Mouse (Mus musculus) thymus, adult 2 months (tissue): ENCODE data around the gene Klra4. TPM values are rescaled to one million over a fixed set of nuclear protein-coding genes. Genes with fewer than 3 reads are reported as not detected.
"Not testable (repeated sequence)": the region's sequence is repeated elsewhere in the genome, so short reads cannot be mapped to it uniquely, and the experiment has no call there.

ENCODE experiments used
- DNase-seq: peaks from one replicate; pipeline ENCODE4 v3.0.0; 2021
- H3K27ac ChIP-seq: fragments of 200-500 bp; 2 replicates; pipeline ENCODE4 v1.5.1; 2012; ENCODE audit warnings: low read length, control low read depth; ENCODE audit not compliant: control insufficient read depth, insufficient read depth
- H3K27me3 ChIP-seq: fragments of 200-500 bp; 2 replicates; pipeline ENCODE4 v1.6.1; 2012; ENCODE audit warnings: mild to moderate bottlenecking, low read length, moderate library complexity, mixed read lengths; ENCODE audit not compliant: control insufficient read depth, insufficient read depth
- H3K36me3 ChIP-seq: fragments of 200-500 bp; 2 replicates; pipeline ENCODE4 v1.6.1; 2012; ENCODE audit warnings: mild to moderate bottlenecking, low read length, moderate library complexity; ENCODE audit not compliant: control insufficient read depth, insufficient read depth
- H3K4me1 ChIP-seq: fragments of 200-500 bp; replicated peaks from 2 replicates; pipeline ENCODE4 v1.6.1; 2012; ENCODE audit warnings: low read length; ENCODE audit not compliant: control insufficient read depth, insufficient read depth
- H3K4me3 ChIP-seq: fragments of 200-500 bp; 2 replicates; pipeline ENCODE4 v1.5.1; 2012; ENCODE audit warnings: mild to moderate bottlenecking, low read length, control low read depth, moderate library complexity; ENCODE audit not compliant: control insufficient read depth, insufficient read depth
- CTCF ChIP-seq: fragments of 200-500 bp; IDR thresholded peaks from 2 replicates; pipeline ENCODE4 v1.5.1; 2012; ENCODE audit warnings: mild to moderate bottlenecking, control low read depth, low read length, moderate library complexity, borderline replicate concordance; ENCODE audit not compliant: control insufficient read depth, poor library complexity, insufficient read depth; ENCODE audit errors: extremely low read depth
- POLR2A ChIP-seq: fragments of 200-500 bp; IDR thresholded peaks from 2 replicates; pipeline ENCODE4 v1.6.1; 2012; ENCODE audit warnings: mild to moderate bottlenecking, low read length, control low read depth, moderate library complexity; ENCODE audit not compliant: control insufficient read depth, poor library complexity, insufficient read depth; ENCODE audit errors: extremely low read depth
- WGBS: fragments of 180-500 bp; shearing (Covaris S2); methylation state at CpG from one replicate; pipeline ENCODE4 v1.1.7; 2018; 5-methylcytosine and 5-hydroxymethylcytosine counted together
- polyA plus RNA-seq: library from polyadenylated mRNA; depleted of rRNA; stranded (reverse); fragments of >200 nt; gene quantifications from 2 replicates; pipeline ENCODE4 v1.2.3, GENCODE M21; 2012; rRNA removed

Klra4 gene
- not detected in 2 replicates for polyA plus RNA-seq

GRCm38 (mm10) chr6:130067171-130067570, at the start of gene Klra4:
TSS of gene Klra4 (minus strand) at chr6:130067271.
- 75% methylated on average over 1 of the region's 1 CpGs for WGBS
- not testable (repeated sequence) for H3K4me3 ChIP-seq, H3K27ac ChIP-seq, H3K4me1 ChIP-seq, DNase-seq, H3K27me3 ChIP-seq, H3K36me3 ChIP-seq

- WGBS: 96% methylated on average over 1 of the region's 1 CpGs
- DNase-seq: no peak
- Histone ChIP-seq H3K36me3 (no peaks in the 10 kb centered on the region), H3K27me3 (no peaks in the 10 kb centered on the region), H3K4me3 (no peak overlapping the region), H3K27ac (no peak overlapping the region), H3K4me1 (no peaks in the 10 kb centered on the region)
- TF ChIP-seq CTCF: no peak
- no peak for TF ChIP-seq POLR2A
Observed at GRCm38 (mm10) chr6:130110485-130110884, 43.4 kb upstream of the Klra4 start.

- 18% methylated on average over 3 of the region's 3 CpGs for WGBS
- H3K27ac ChIP-seq, H3K27me3 ChIP-seq, DNase-seq, H3K4me1 ChIP-seq, H3K4me3 ChIP-seq, H3K36me3 ChIP-seq: not testable (repeated sequence)
Observed at GRCm38 (mm10) chr6:130102743-130103142, 35.7 kb upstream of the Klra4 start.

- Histone ChIP-seq H3K4me3 (no peak overlapping the region), H3K27me3 (no peaks in the 10 kb centered on the region), H3K4me1 (no peaks in the 10 kb centered on the region), H3K27ac (no peak overlapping the region), H3K36me3 (no peaks in the 10 kb centered on the region)
- WGBS: 43% methylated on average over 5 of the region's 5 CpGs
- no peak for TF ChIP-seq CTCF
- no peak for TF ChIP-seq POLR2A
- DNase-seq: no peak
Observed at GRCm38 (mm10) chr6:130092336-130092948, 25.4 kb upstream of the Klra4 start.

- Histone ChIP-seq H3K4me1 (no peaks in the 10 kb centered on the region), H3K36me3 (no peaks in the 10 kb centered on the region), H3K27me3 (no peaks in the 10 kb centered on the region), H3K4me3 (no peak overlapping the region), H3K27ac (no peak overlapping the region)
- 92% methylated on average over 5 of the region's 5 CpGs for WGBS
- DNase-seq: no peak
- TF ChIP-seq CTCF (no peak), POLR2A (no peak)
Observed at GRCm38 (mm10) chr6:130065196-130065595, 1.9 kb downstream of the Klra4 start.

- not testable (repeated sequence) for H3K27ac ChIP-seq, H3K36me3 ChIP-seq, H3K4me3 ChIP-seq, DNase-seq, H3K27me3 ChIP-seq, H3K4me1 ChIP-seq
- WGBS: 69% methylated on average over 4 of the region's 4 CpGs
Observed at GRCm38 (mm10) chr6:130035146-130035545, 31.9 kb downstream of the Klra4 start.

GRCm38 (mm10) chr6:130031493-130032089, 35.5 kb downstream of the Klra4 start:
- not testable (repeated sequence) for H3K27ac ChIP-seq, H3K27me3 ChIP-seq, DNase-seq, H3K4me1 ChIP-seq, H3K4me3 ChIP-seq, H3K36me3 ChIP-seq

GRCm38 (mm10) chr6:130026854-130027253, 40.2 kb downstream of the Klra4 start, which contains the start of gene Klra6:
TSS of gene Klra6 (minus strand) at chr6:130026954.
- 71% methylated on average over 4 of the region's 4 CpGs for WGBS
- no peak within 1 kb of the TSS for H3K27ac ChIP-seq
- H3K36me3 ChIP-seq: no peaks in the 10 kb centered on the region
- H3K27me3 ChIP-seq: no peaks in the 10 kb centered on the region
- H3K4me1 ChIP-seq: peaks cover 3% of the 10 kb centered on the region; the same call in 1 of the 2 replicates
- no peak for DNase-seq
- TF ChIP-seq POLR2A: no peak
- TF ChIP-seq CTCF: no peak
- no peak within 1 kb of the TSS for H3K4me3 ChIP-seq

Other genes starting within 250 kb of the Klra4 start
- not detected in 2 replicates for gene Gm17631, start 204.6 kb downstream of the Klra4 start, polyA plus RNA-seq
- gene Klra17, start 190.6 kb downstream of the Klra4 start, polyA plus RNA-seq: 0.30 and 0.32 TPM in 2 replicates
- 0.16 TPM in 1 of 2 replicates, not detected in the other for gene Klra5, start 149.6 kb downstream of the Klra4 start, polyA plus RNA-seq
- not detected in 2 replicates for gene Klra6, start 40.3 kb downstream of the Klra4 start, polyA plus RNA-seq
- gene Klra8, start 62.6 kb upstream of the Klra4 start, polyA plus RNA-seq: not detected in 2 replicates
- gene Klra9, start 125.8 kb upstream of the Klra4 start, polyA plus RNA-seq: 0.15 TPM in 1 of 2 replicates, not detected in the other
- not detected in 2 replicates for gene Klra7, start 166.1 kb upstream of the Klra4 start, polyA plus RNA-seq
- gene Klra10, start 214.7 kb upstream of the Klra4 start, polyA plus RNA-seq: not detected in 2 replicates